Mouse (Mus musculus) myocyte (in vitro differentiated cells): ENCODE results near the gene Tmem214.

Experiments
- CEBPB ChIP-seq: IDR thresholded peaks from 2 replicates; pipeline ENCODE4 v1.6.1; 2011; ENCODE audit warnings: mild to moderate bottlenecking, moderate library complexity; ENCODE audit not compliant: poor library complexity, insufficient read depth, severe bottlenecking
- MAX ChIP-seq: IDR thresholded peaks from one replicate; pipeline ENCODE4 v1.6.1; 2011; ENCODE audit warnings: low read depth, mild to moderate bottlenecking, control low read depth
- MYOD1 ChIP-seq, 3 experiments: IDR thresholded peaks; one replicate each; pipeline ENCODE4 v1.6.1; 2011; ENCODE audit warnings: control low read depth in 2 of 3, low read depth in 2 of 3, mild to moderate bottlenecking in 2 of 3, moderate library complexity in 1 of 3; ENCODE audit not compliant: insufficient read length in 2 of 3, control insufficient read depth in 1 of 3
- POLR2A ChIP-seq: IDR thresholded peaks from one replicate; pipeline ENCODE4 v1.6.1; 2011; ENCODE audit warnings: low read depth, mild to moderate bottlenecking, control low read depth, moderate library complexity; ENCODE audit not compliant: insufficient read length
- REST ChIP-seq: IDR thresholded peaks from one replicate; pipeline ENCODE4 v1.6.1; 2011; ENCODE audit warnings: mild to moderate bottlenecking, control low read depth, moderate library complexity; ENCODE audit not compliant: insufficient read depth, insufficient read length
- TCF12 ChIP-seq: IDR thresholded peaks from one replicate; pipeline ENCODE4 v1.6.1; 2011; ENCODE audit warnings: mild to moderate bottlenecking, control low read depth; ENCODE audit not compliant: poor library complexity, insufficient read depth, severe bottlenecking
- USF1 ChIP-seq: IDR thresholded peaks from one replicate; pipeline ENCODE4 v1.6.1; 2011; ENCODE audit warnings: low read depth, mild to moderate bottlenecking, control low read depth, moderate library complexity

DNA sequence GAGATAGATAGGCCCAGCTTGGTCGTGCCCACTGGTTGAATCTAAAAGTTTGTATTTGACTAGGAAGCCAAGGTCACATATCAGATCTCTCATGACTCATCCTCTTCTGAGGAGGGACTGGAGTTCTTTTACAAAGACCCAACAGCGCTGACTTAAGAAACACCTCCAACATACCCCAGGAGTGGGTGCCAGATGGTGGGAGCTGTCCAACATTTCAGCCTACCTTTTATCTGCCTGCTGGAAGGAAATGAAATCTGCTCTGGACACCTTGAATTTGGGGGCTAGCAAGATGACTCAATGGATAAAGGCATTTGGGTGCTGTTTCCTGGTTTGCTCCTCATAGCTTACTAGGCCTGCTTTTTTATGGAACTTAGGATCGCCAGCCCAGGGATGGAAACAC is 25.9 kb upstream of the Tmem214 start:
- no peak for TF ChIP-seq MAX
- TF ChIP-seq TCF12 = no peak
- TF ChIP-seq POLR2A = no peak
- TF ChIP-seq USF1 = no peak
- TF ChIP-seq MYOD1 (IDR thresholded peaks at IDR 0.05; ENCODE audit: control insufficient read depth in 1 of 3, insufficient read length in 2 of 3, low read depth in 2 of 3) = no peak
- peak; percentile 56 for TF ChIP-seq REST
- no peak for TF ChIP-seq CEBPB
